Mouse (Mus musculus) midbrain, postnatal 0 days (tissue): ENCODE data around the gene Il12a. TPM values are rescaled to one million over a fixed set of nuclear protein-coding genes. Genes with fewer than 3 reads are reported as not detected.

Experiments
- ATAC-seq: fragments of 200-750 bp; cut with Nextera tagmentation; 2 replicates; pipeline ENCODE4 v1.8.0; 2017; ENCODE audit warnings: moderate number of reproducible peaks, mild to moderate bottlenecking, moderate TSS enrichment, moderate library complexity; ENCODE audit not compliant: low FRiP score
- DNase-seq: peaks from one replicate; pipeline ENCODE4 v3.0.0-alpha.2; 2015; ENCODE audit warnings: low spot score
- H3K27ac ChIP-seq: fragments of 300-500 bp; sonication (generic); 2 replicates; pipeline ENCODE4 v1.5.1; 2014; ENCODE audit warnings: low read depth, mild to moderate bottlenecking, low read length, mixed read lengths
- H3K27me3 ChIP-seq: fragments of 300-500 bp; sonication (generic); 2 replicates; pipeline ENCODE4 v1.6.1; 2014; ENCODE audit warnings: low read length, control low read depth, mixed read lengths; ENCODE audit not compliant: insufficient read depth
- H3K36me3 ChIP-seq: fragments of 300-500 bp; sonication (generic); 2 replicates; pipeline ENCODE4 v1.6.1; 2014; ENCODE audit warnings: low read length, control low read depth, mixed read lengths; ENCODE audit not compliant: insufficient read depth
- H3K4me1 ChIP-seq: fragments of 300-500 bp; sonication (generic); 2 replicates; pipeline ENCODE4 v1.6.1; 2014; ENCODE audit warnings: mild to moderate bottlenecking, control low read depth, antibody characterized with exemption, low read length, mixed read lengths; ENCODE audit not compliant: insufficient read depth
- H3K4me2 ChIP-seq: fragments of 300-500 bp; sonication (generic); 2 replicates; pipeline ENCODE4 v1.6.1; 2014; ENCODE audit warnings: low read depth, mild to moderate bottlenecking, low read length, mixed read lengths; ENCODE audit not compliant: poor library complexity, severe bottlenecking
- H3K4me3 ChIP-seq: fragments of 300-500 bp; sonication (generic); 2 replicates; pipeline ENCODE4 v1.5.1; 2014; ENCODE audit warnings: low read depth, mild to moderate bottlenecking, low read length, moderate library complexity
- H3K9ac ChIP-seq: fragments of 300-500 bp; sonication (generic); replicated peaks from 2 replicates; pipeline ENCODE4 v1.6.1; 2014; ENCODE audit warnings: mild to moderate bottlenecking, low read length, moderate library complexity, mixed read lengths; ENCODE audit not compliant: poor library complexity, severe bottlenecking
- H3K9me3 ChIP-seq: fragments of 300-500 bp; sonication (generic); 2 replicates; pipeline ENCODE4 v1.6.1; 2016; ENCODE audit warnings: low read length, control low read depth
- CTCF ChIP-seq: IDR thresholded peaks from 2 replicates; pipeline ENCODE4 v1.5.1; 2016; ENCODE audit warnings: antibody characterized with exemption, mild to moderate bottlenecking
- WGBS: fragments of 180-500 bp; shearing (Covaris S2); extraction: QIAGEN DNeasy Blood & Tissue Kit; methylation state at CpG from one replicate; pipeline ENCODE4 v1.1.7; 2014; 5-methylcytosine and 5-hydroxymethylcytosine counted together
- polyA plus RNA-seq: library from polyadenylated mRNA; unstranded; fragments of >200 nt; fragmentation: Nextera tagmentation; extraction: Ambion mirVana; gene quantifications from 2 replicates; pipeline ENCODE4 v1.2.1, GENCODE M21; 2015
- total RNA-seq: library from RNA; depleted of rRNA; stranded (reverse); fragments of >200 nt; gene quantifications from 2 replicates; pipeline ENCODE4 v1.2.3, GENCODE M21; 2014

Il12a gene
- total and polyA plus RNA-seq, 2 experiments from 2014 or later, result not detected

GRCm38 (mm10) chr3:68678805-68679585 is 11.4 kb upstream of the Il12a start:
- Histone ChIP-seq H3K4me2 (no peak overlapping the region), H3K27ac (no peak overlapping the region), H3K4me1 (no peaks in the 10 kb centered on the region), H3K9me3 (no peaks in the 10 kb centered on the region), H3K36me3 (no peaks in the 10 kb centered on the region), H3K4me3 (no peak overlapping the region), H3K9ac (no peak overlapping the region), H3K27me3 (no peaks in the 10 kb centered on the region)
- TF ChIP-seq CTCF, result no peak
- 89% methylated on average over 9 of the region's 9 CpGs for WGBS
- ATAC-seq (no peak), DNase-seq (no peak)

GRCm38 (mm10) chr3:68683579-68683978 is 6.9 kb upstream of the Il12a start:
- no peaks in the 10 kb centered on the region for H3K9me3 ChIP-seq
- H3K27me3 ChIP-seq, result no peaks in the 10 kb centered on the region
- TF ChIP-seq CTCF, result no peak
- no peaks in the 10 kb centered on the region for H3K36me3 ChIP-seq
- no peak overlapping the region for H3K27ac ChIP-seq
- H3K4me3 ChIP-seq, result no peak overlapping the region
- H3K9ac ChIP-seq, result no peak overlapping the region
- no peak for ATAC-seq
- no peak for DNase-seq
- WGBS, result 68% methylated on average over 2 of the region's 2 CpGs
- no peak overlapping the region for H3K4me2 ChIP-seq
- H3K4me1 ChIP-seq, result no peaks in the 10 kb centered on the region

GRCm38 (mm10) chr3:68684207-68684606 is 6.2 kb upstream of the Il12a start:
- H3K9me3 ChIP-seq, result no peaks in the 10 kb centered on the region
- no peaks in the 10 kb centered on the region for H3K27me3 ChIP-seq
- H3K4me2 ChIP-seq, result no peak overlapping the region
- H3K4me1 ChIP-seq, result no peaks in the 10 kb centered on the region
- no peak for TF ChIP-seq CTCF
- H3K4me3 ChIP-seq, result no peak overlapping the region
- no peak overlapping the region for H3K9ac ChIP-seq
- no peak overlapping the region for H3K27ac ChIP-seq
- no peak for DNase-seq
- no peaks in the 10 kb centered on the region for H3K36me3 ChIP-seq
- WGBS, result 95% methylated on average over 1 of the region's 1 CpGs
- no peak for ATAC-seq

GRCm38 (mm10) chr3:68686852-68687560 is 3.4 kb upstream of the Il12a start:
- Histone ChIP-seq H3K4me3 (no peak overlapping the region), H3K9ac (no peak overlapping the region), H3K4me1 (no peaks in the 10 kb centered on the region), H3K9me3 (no peaks in the 10 kb centered on the region), H3K27me3 (no peaks in the 10 kb centered on the region), H3K4me2 (no peak overlapping the region), H3K36me3 (no peaks in the 10 kb centered on the region), H3K27ac (0 out of 2 replicates have a peak overlapping the region, but pooled peaks have one; percentile 18)
- no peak for TF ChIP-seq CTCF
- peak; percentile 78 for DNase-seq
- 71% methylated on average over 8 of the region's 8 CpGs for WGBS
- no peak; the same call in 1 of the 2 replicates for ATAC-seq

- TF ChIP-seq CTCF, result no peak
- no peak for DNase-seq
- WGBS, result 87% methylated on average over 7 of the region's 7 CpGs
Observed at GRCm38 (mm10) chr3:68689346-68689745, 1.1 kb upstream of the Il12a start.

More at GRCm38 (mm10) chr3:68689346-68689745, 1.1 kb upstream of the Il12a start:
- no peak overlapping the region for H3K4me2 ChIP-seq
- H3K27me3 ChIP-seq, result no peaks in the 10 kb centered on the region
- no peaks in the 10 kb centered on the region for H3K36me3 ChIP-seq
- H3K27ac ChIP-seq, result no peak overlapping the region
- H3K4me3 ChIP-seq, result no peak overlapping the region
- H3K9ac ChIP-seq, result no peak overlapping the region
- H3K4me1 ChIP-seq, result no peaks in the 10 kb centered on the region
- no peaks in the 10 kb centered on the region for H3K9me3 ChIP-seq
- ATAC-seq, result no peak
